Mouse (Mus musculus): ENCODE results near the gene Pdpn. TPM values are rescaled to one million over a fixed set of nuclear protein-coding genes. Genes with fewer than 3 reads are reported as not detected.

Pdpn gene
- polyA plus RNA-seq, 1 experiment from 2014 or later = 35.4 TPM

DNA sequence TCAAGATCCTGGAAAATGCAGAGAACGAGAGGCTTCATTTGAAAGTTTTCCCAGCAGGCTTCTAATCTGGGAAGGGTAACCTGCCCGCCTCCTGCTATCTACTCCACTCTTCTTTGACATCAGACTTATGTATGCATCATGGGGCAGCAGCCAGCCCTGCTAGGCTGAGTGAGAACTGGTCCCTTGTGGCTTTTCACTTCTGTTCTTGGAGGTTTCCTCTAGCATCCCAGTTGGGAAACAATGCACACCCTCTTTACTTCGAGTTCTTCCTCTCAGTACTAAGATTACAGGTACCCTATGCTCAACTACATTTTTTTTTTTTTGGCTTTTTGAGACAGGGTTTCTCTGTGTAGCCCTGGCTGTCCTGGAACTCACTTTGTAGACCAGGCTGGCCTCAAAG lies 28.5 kb downstream of the Pdpn start:
- Histone ChIP-seq H3K27me3 (ENCODE audit: control insufficient read depth, insufficient read depth, low read length) (no peaks in the 10 kb centered on the region), H3K4me2 (replicated peaks; ENCODE audit: low read depth, low read length) (no peak overlapping the region), H3K36me3 (ENCODE audit: control insufficient read depth, insufficient read depth, low read length) (no peaks in the 10 kb centered on the region), H3K27ac (ENCODE audit: low read length) (no peak overlapping the region), H3K4me3 (ENCODE audit: low read depth, low read length) (no peak overlapping the region), H3K9ac (replicated peaks; ENCODE audit: low read depth, low read length) (no peak overlapping the region), H3K4me1 (ENCODE audit: control insufficient read depth, insufficient read depth, low read length) (no peaks in the 10 kb centered on the region), H3K9me3 (ENCODE audit: control insufficient read depth, low read depth, low read length) (no peaks in the 10 kb centered on the region)
- ATAC-seq (ENCODE audit: insufficient number of reproducible peaks, insufficient read depth, low FRiP score, low read depth) = no peak
- 66% methylated on average over 3 of the region's 3 CpGs for WGBS

DNA sequence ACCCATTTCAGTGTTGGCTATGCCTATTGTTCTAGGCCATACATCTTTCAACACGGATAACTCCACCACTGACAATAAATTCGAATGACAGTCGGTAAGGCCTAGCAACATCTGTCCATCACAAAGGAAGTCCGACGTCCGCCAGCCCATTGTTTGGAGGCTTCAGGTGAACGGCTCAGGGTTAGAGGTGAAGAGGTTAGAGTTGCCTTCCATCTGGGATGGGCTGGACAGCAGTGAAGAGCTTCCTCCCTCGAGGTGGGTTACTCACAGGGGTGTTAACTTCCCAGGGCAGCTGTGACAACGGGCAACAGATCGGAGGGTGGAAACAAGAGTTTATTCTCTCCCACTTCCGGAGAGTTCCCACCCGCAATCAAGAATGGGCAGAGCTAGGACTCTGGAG lies 36.7 kb downstream of the Pdpn start:
- Histone ChIP-seq H3K4me1 (ENCODE audit: control insufficient read depth, insufficient read depth, low read length) (no peaks in the 10 kb centered on the region; the same call in 1 of the 2 replicates), H3K9me3 (ENCODE audit: control insufficient read depth, low read depth, low read length) (no peaks in the 10 kb centered on the region), H3K36me3 (ENCODE audit: control insufficient read depth, insufficient read depth, low read length) (no peaks in the 10 kb centered on the region), H3K4me3 (ENCODE audit: low read depth, low read length) (no peak overlapping the region), H3K9ac (replicated peaks; ENCODE audit: low read depth, low read length) (no peak overlapping the region), H3K27me3 (ENCODE audit: control insufficient read depth, insufficient read depth, low read length) (no peaks in the 10 kb centered on the region), H3K4me2 (replicated peaks; ENCODE audit: low read depth, low read length) (no peak overlapping the region), H3K27ac (ENCODE audit: low read length) (no peak overlapping the region)
- 74% methylated on average over 12 of the region's 12 CpGs for WGBS
- no peak for ATAC-seq (ENCODE audit: insufficient number of reproducible peaks, insufficient read depth, low FRiP score, low read depth)

DNA sequence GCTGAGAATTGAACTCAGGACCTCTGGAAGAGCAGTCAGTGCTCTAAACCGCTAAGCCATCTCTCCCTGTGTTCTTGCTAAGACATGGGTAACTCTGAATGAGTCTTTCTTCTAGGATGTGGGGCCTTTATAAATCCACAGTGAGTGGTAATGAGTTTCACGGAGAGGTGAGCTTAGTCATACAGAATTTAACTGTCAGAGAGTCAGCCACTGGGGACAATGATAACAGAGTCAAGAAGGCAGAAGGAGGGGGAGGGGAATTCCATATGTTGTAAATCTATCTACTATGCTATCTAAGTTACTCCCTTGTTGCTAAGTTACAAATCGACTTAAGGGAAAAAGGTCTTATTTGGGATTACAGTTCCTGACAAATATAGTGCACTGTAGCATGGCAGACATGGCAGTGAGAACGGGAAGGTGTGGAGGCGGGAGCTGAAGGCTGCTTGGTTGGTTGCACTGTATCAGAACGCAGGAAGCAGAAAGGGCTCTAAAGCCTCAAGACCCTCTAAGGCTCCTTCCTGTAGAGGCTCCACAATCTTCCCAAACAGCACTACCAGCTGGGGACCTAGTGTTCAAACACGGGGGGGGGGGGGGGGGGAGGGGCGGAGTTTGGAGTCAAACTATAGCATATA lies 39.5 kb downstream of the Pdpn start:
- 39% methylated on average over 7 of the region's 8 CpGs for WGBS
- Histone ChIP-seq H3K9me3 (ENCODE audit: control insufficient read depth, low read depth, low read length) (no peaks in the 10 kb centered on the region), H3K4me2 (replicated peaks; ENCODE audit: low read depth, low read length) (no peak overlapping the region), H3K4me3 (ENCODE audit: low read depth, low read length) (no peak overlapping the region), H3K36me3 (ENCODE audit: control insufficient read depth, insufficient read depth, low read length) (no peaks in the 10 kb centered on the region), H3K27ac (ENCODE audit: low read length) (no peak overlapping the region), H3K9ac (replicated peaks; ENCODE audit: low read depth, low read length) (no peak overlapping the region), H3K27me3 (ENCODE audit: control insufficient read depth, insufficient read depth, low read length) (no peaks in the 10 kb centered on the region), H3K4me1 (ENCODE audit: control insufficient read depth, insufficient read depth, low read length) (no peaks in the 10 kb centered on the region; the same call in 1 of the 2 replicates)
- ATAC-seq (ENCODE audit: insufficient number of reproducible peaks, insufficient read depth, low FRiP score, low read depth) = peak; percentile 16; the same call in 1 of the 2 replicates

DNA sequence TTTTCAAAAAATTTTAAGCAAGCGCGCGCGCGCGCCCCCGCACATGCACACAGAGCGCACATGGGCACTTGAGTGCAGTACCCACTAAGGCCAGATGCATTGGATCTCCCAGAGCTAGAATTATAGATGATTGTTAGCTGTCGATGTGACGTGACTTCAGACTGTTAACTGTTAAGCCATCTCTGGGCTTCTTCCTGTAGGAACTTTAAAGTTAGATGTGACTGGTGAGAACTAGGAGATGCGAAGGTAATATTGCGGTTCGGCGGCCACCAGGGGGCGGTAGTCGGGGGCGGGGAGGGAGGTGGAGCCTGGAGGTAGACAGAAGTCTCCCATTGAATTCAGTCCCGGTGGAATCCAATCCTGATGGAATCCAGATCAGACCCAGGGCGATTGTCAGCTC lies 40.8 kb downstream of the Pdpn start:
- no peak for ATAC-seq (ENCODE audit: insufficient number of reproducible peaks, insufficient read depth, low FRiP score, low read depth)
- no peak overlapping the region for H3K27ac ChIP-seq (ENCODE audit: low read length)
- H3K4me2 ChIP-seq (replicated peaks; ENCODE audit: low read depth, low read length) = peak overlapping the region; percentile 18
- H3K9me3 ChIP-seq (ENCODE audit: control insufficient read depth, low read depth, low read length) = no peaks in the 10 kb centered on the region
- no peak overlapping the region for H3K9ac ChIP-seq (replicated peaks; ENCODE audit: low read depth, low read length)
- H3K36me3 ChIP-seq (ENCODE audit: control insufficient read depth, insufficient read depth, low read length) = no peaks in the 10 kb centered on the region
- H3K4me3 ChIP-seq (ENCODE audit: low read depth, low read length) = no peak overlapping the region
- 38% methylated on average over 19 of the region's 19 CpGs for WGBS
- no peaks in the 10 kb centered on the region; the same call in 1 of the 2 replicates for H3K4me1 ChIP-seq (ENCODE audit: control insufficient read depth, insufficient read depth, low read length)
- H3K27me3 ChIP-seq (ENCODE audit: control insufficient read depth, insufficient read depth, low read length) = no peaks in the 10 kb centered on the region

DNA sequence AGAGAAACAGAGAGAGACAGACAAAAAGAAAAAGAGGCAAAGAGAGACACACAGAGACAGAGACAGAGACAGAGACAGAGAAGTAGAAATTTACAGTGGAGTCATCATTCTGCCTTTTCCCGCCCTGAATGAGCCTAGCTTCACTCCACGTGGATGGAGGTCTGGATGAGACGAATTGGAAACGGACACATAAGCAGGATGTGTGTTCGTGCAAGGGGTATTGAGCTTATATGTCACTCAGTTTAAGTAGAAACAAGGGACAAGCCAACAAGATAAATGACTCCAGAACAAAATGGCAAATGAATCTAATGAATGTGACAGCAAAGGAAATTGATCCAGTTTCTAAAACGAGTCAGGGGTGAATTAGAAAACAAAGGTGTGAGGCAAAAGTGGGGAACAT lies 41.4 kb downstream of the Pdpn start:
- 38% methylated on average over 6 of the region's 6 CpGs for WGBS
- no peak for ATAC-seq (ENCODE audit: insufficient number of reproducible peaks, insufficient read depth, low FRiP score, low read depth)

DNA sequence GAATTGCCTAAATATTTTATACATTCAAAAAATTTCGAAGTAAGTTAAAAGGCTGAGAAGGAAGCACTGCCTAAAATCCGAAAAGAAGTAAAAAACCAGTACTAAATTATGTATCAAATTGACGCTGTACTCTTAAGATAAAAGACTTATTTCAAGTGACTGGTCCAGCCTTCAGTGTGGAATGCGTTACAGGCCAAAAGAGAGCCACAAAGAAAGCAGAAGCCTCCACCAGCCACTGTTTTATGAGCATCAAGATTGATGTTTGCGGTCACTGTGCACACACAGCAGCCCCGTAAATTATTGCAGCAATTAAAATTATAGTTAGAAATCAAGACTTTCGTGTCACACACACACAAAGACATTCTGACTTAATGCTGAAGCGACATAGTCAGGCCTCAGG lies 43.8 kb downstream of the Pdpn start:
- WGBS = 75% methylated on average over 8 of the region's 8 CpGs
- Histone ChIP-seq H3K4me2 (replicated peaks; ENCODE audit: low read depth, low read length) (no peak overlapping the region), H3K9me3 (ENCODE audit: control insufficient read depth, low read depth, low read length) (no peaks in the 10 kb centered on the region), H3K27ac (ENCODE audit: low read length) (no peak overlapping the region), H3K4me3 (ENCODE audit: low read depth, low read length) (no peak overlapping the region), H3K4me1 (ENCODE audit: control insufficient read depth, insufficient read depth, low read length) (no peaks in the 10 kb centered on the region; the same call in 1 of the 2 replicates), H3K27me3 (ENCODE audit: control insufficient read depth, insufficient read depth, low read length) (no peaks in the 10 kb centered on the region), H3K36me3 (ENCODE audit: control insufficient read depth, insufficient read depth, low read length) (no peaks in the 10 kb centered on the region), H3K9ac (replicated peaks; ENCODE audit: low read depth, low read length) (no peak overlapping the region)
- ATAC-seq (ENCODE audit: insufficient number of reproducible peaks, insufficient read depth, low FRiP score, low read depth) = no peak

More for the DNA sequence above, 41.4 kb downstream of the Pdpn start:
- Histone ChIP-seq H3K9ac (replicated peaks; ENCODE audit: low read depth, low read length) (no peak overlapping the region), H3K27ac (ENCODE audit: low read length) (no peak overlapping the region), H3K4me3 (ENCODE audit: low read depth, low read length) (no peak overlapping the region), H3K9me3 (ENCODE audit: control insufficient read depth, low read depth, low read length) (no peaks in the 10 kb centered on the region), H3K36me3 (ENCODE audit: control insufficient read depth, insufficient read depth, low read length) (no peaks in the 10 kb centered on the region), H3K4me2 (replicated peaks; ENCODE audit: low read depth, low read length) (no peak overlapping the region), H3K4me1 (ENCODE audit: control insufficient read depth, insufficient read depth, low read length) (no peaks in the 10 kb centered on the region; the same call in 1 of the 2 replicates), H3K27me3 (ENCODE audit: control insufficient read depth, insufficient read depth, low read length) (no peaks in the 10 kb centered on the region)

DNA sequence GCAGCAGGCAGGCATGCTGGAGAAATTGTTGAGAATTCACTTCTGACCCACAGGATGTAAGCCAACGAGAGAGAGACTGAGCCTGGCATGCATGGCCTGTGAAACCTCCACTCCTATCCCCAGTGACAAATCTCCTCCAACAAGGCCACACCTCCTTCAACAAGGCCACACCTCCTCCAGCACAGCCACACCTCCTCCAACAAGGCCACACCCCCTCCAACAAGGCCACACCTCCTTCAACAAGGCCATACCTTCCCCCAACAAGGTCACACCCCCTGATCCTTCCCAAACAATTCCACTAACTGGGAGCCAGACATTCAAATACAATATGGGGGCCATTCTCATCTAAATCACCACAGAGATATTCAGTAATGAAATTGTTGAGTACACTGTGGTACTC lies 46.0 kb downstream of the Pdpn start:
- Histone ChIP-seq H3K9ac (replicated peaks; ENCODE audit: low read depth, low read length) (no peak overlapping the region), H3K36me3 (ENCODE audit: control insufficient read depth, insufficient read depth, low read length) (no peaks in the 10 kb centered on the region), H3K9me3 (ENCODE audit: control insufficient read depth, low read depth, low read length) (no peaks in the 10 kb centered on the region), H3K4me2 (replicated peaks; ENCODE audit: low read depth, low read length) (no peak overlapping the region), H3K27me3 (ENCODE audit: control insufficient read depth, insufficient read depth, low read length) (no peaks in the 10 kb centered on the region), H3K27ac (ENCODE audit: low read length) (no peak overlapping the region), H3K4me3 (ENCODE audit: low read depth, low read length) (no peak overlapping the region), H3K4me1 (ENCODE audit: control insufficient read depth, insufficient read depth, low read length) (no peaks in the 10 kb centered on the region)
- no peak for ATAC-seq (ENCODE audit: insufficient number of reproducible peaks, insufficient read depth, low FRiP score, low read depth)
- WGBS = 76% methylated on average over 1 of the region's 1 CpGs

DNA sequence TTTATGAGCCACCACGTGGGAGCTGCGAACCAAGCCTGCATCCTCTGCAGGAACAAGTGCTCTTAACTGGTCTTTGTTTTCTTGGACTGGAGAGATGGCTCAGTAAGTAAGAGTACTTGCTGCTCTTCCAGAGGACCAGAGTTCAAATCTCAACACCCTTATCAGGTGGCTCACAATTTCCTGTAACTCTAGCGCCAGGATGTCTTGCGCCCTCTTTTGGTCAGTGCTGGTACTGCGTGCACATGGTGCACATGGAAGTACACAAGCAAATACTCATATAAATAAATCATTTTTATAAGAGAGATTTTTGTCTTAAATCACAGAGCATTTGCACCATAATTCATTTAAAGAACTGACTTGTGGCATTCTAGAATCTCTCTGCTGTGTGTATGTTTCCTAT lies 51.3 kb downstream of the Pdpn start:
- no peaks in the 10 kb centered on the region for H3K27me3 ChIP-seq (ENCODE audit: control insufficient read depth, insufficient read depth, low read length)
- WGBS = 81% methylated on average over 5 of the region's 5 CpGs
- no peaks in the 10 kb centered on the region for H3K36me3 ChIP-seq (ENCODE audit: control insufficient read depth, insufficient read depth, low read length)
- H3K4me2 ChIP-seq (replicated peaks; ENCODE audit: low read depth, low read length) = no peak overlapping the region
- no peak for ATAC-seq (ENCODE audit: insufficient number of reproducible peaks, insufficient read depth, low FRiP score, low read depth)
- H3K4me3 ChIP-seq (ENCODE audit: low read depth, low read length) = no peak overlapping the region
- no peak overlapping the region for H3K27ac ChIP-seq (ENCODE audit: low read length)
- H3K9me3 ChIP-seq (ENCODE audit: control insufficient read depth, low read depth, low read length) = no peaks in the 10 kb centered on the region
- H3K9ac ChIP-seq (replicated peaks; ENCODE audit: low read depth, low read length) = no peak overlapping the region
- no peaks in the 10 kb centered on the region for H3K4me1 ChIP-seq (ENCODE audit: control insufficient read depth, insufficient read depth, low read length)

DNA sequence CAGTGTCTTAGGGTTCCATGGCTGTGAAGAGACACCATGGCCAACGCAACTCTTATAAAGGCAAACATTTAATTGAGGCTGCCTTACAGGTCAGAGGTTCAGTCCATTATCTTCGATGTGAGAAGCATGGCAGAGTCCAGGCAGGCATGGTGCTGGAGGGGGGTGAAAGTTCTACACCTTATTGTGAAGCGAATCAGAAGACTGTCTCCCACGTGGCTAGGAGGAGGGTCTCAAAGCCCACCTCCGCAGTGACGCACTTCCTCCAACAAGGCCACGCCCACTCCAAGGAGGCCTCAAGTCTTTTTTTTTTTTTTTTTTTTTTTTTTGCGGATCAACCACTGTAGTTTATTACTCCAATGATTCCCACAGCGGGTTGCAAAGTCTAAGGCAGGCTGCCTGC lies 58.1 kb downstream of the Pdpn start:
- no peak overlapping the region for H3K4me3 ChIP-seq (ENCODE audit: low read depth, low read length)
- H3K27ac ChIP-seq (ENCODE audit: low read length) = no peak overlapping the region
- H3K9ac ChIP-seq (replicated peaks; ENCODE audit: low read depth, low read length) = no peak overlapping the region
- 83% methylated on average over 9 of the region's 9 CpGs for WGBS
- ATAC-seq (ENCODE audit: insufficient number of reproducible peaks, insufficient read depth, low FRiP score, low read depth) = no peak
- H3K4me1 ChIP-seq (ENCODE audit: control insufficient read depth, insufficient read depth, low read length) = no peaks in the 10 kb centered on the region
- H3K36me3 ChIP-seq (ENCODE audit: control insufficient read depth, insufficient read depth, low read length) = no peaks in the 10 kb centered on the region
- H3K9me3 ChIP-seq (ENCODE audit: control insufficient read depth, low read depth, low read length) = no peaks in the 10 kb centered on the region
- no peak overlapping the region for H3K4me2 ChIP-seq (replicated peaks; ENCODE audit: low read depth, low read length)
- no peaks in the 10 kb centered on the region for H3K27me3 ChIP-seq (ENCODE audit: control insufficient read depth, insufficient read depth, low read length)

All from stomach, embryonic 14.5 days (tissue).